Mouse (Mus musculus) left cerebral cortex, adult 2 months (tissue): ENCODE results near the gene Itgb1. TPM values are rescaled to one million over a fixed set of nuclear protein-coding genes. Genes with fewer than 3 reads are reported as not detected.

Experiments used
- DNase-seq, 2 experiments: peaks; one replicate each; pipeline ENCODE4 v3.0.0; 2021 to 2022; ENCODE audit warnings: low spot score in 2 of 2, mixed read lengths in 1 of 2; ENCODE audit errors: extremely low spot score in 1 of 2
- H3K27ac ChIP-seq: fragments of 200-600 bp; 2 replicates; pipeline ENCODE4 v1.8.1; 2022
- H3K4me3 ChIP-seq: fragments of 200-600 bp; 2 replicates; pipeline ENCODE4 v1.8.1; 2022
- CTCF ChIP-seq: fragments of 200-600 bp; IDR thresholded peaks from 2 replicates; pipeline ENCODE4 v1.8.1; 2022; ENCODE audit warnings: antibody characterized with exemption, mild to moderate bottlenecking, moderate library complexity
- intact Hi-C: fragments of 180-260 bp; cut with DNase I; formaldehyde crosslinking; loops from one replicate; pipeline ENCODE4 v1.15.1; 2025
- total RNA-seq, 2 experiments: library from RNA; stranded (reverse); gene quantifications; 2 replicates each; pipeline ENCODE4 v1.2.3; 2021

The Itgb1 gene
- total RNA-seq, 2 experiments from 2014 or later, result 44.6 to 48.3 TPM

GRCm38 (mm10) chr8:128662696-128663095, 22.8 kb upstream of the Itgb1 start:
- Histone ChIP-seq H3K27ac (no peak overlapping the region), H3K4me3 (no peak overlapping the region)
- no peak for DNase-seq
- TF ChIP-seq CTCF, result no peak
- intact Hi-C loops, result no loop called here

GRCm38 (mm10) chr8:128663106-128663505, 22.3 kb upstream of the Itgb1 start:
- intact Hi-C loops, result no loop called here
- DNase-seq, result no peak
- Histone ChIP-seq H3K27ac (no peak overlapping the region), H3K4me3 (no peak overlapping the region)
- TF ChIP-seq CTCF, result no peak

- DNase-seq, result no peak
- no peak for TF ChIP-seq CTCF
Observed at GRCm38 (mm10) chr8:128666576-128667263, 18.7 kb upstream of the Itgb1 start.

GRCm38 (mm10) chr8:128671813-128672212, 13.6 kb upstream of the Itgb1 start:
- no peak for DNase-seq
- Histone ChIP-seq H3K4me3 (no peak overlapping the region), H3K27ac (no peak overlapping the region)
- intact Hi-C loops, result no loop called here
- TF ChIP-seq CTCF, result no peak

More at GRCm38 (mm10) chr8:128666576-128667263, 18.7 kb upstream of the Itgb1 start:
- intact Hi-C loops, result no loop called here
- H3K27ac ChIP-seq, result no peak overlapping the region
- H3K4me3 ChIP-seq, result no peak overlapping the region

- intact Hi-C loops, result no loop called here
- TF ChIP-seq CTCF, result no peak
- no peak for DNase-seq
- Histone ChIP-seq H3K27ac (0 out of 2 replicates have a peak overlapping the region, but pooled peaks have one; percentile 42), H3K4me3 (no peak overlapping the region)
Observed at GRCm38 (mm10) chr8:128672441-128672840, 13.0 kb upstream of the Itgb1 start.

GRCm38 (mm10) chr8:128672950-128673349, 12.5 kb upstream of the Itgb1 start:
- no peak for DNase-seq

GRCm38 (mm10) chr8:128675848-128676629, 9.4 kb upstream of the Itgb1 start:
- no peak for TF ChIP-seq CTCF
- Histone ChIP-seq H3K4me3 (no peak overlapping the region), H3K27ac (no peak overlapping the region)
- intact Hi-C loops, result no loop called here
- no peak for DNase-seq

More at GRCm38 (mm10) chr8:128672950-128673349, 12.5 kb upstream of the Itgb1 start:
- Histone ChIP-seq H3K4me3 (no peak overlapping the region), H3K27ac (no peak overlapping the region)
- intact Hi-C loops, result no loop called here
- no peak for TF ChIP-seq CTCF

GRCm38 (mm10) chr8:128679909-128680308, 5.5 kb upstream of the Itgb1 start:
- DNase-seq, result peak in 1 of 2 experiments; percentile 19
- TF ChIP-seq CTCF, result no peak
- peak overlapping the region; percentile 36; the same call in 1 of the 2 replicates for H3K27ac ChIP-seq
- intact Hi-C loops, result no loop called here
- no peak overlapping the region for H3K4me3 ChIP-seq

- TF ChIP-seq CTCF, result no peak
- intact Hi-C loops, result no loop called here
- Histone ChIP-seq H3K27ac (peak overlapping the region; percentile 36; the same call in 1 of the 2 replicates), H3K4me3 (no peak overlapping the region)
- DNase-seq, result no peak
Observed at GRCm38 (mm10) chr8:128680548-128681325, 4.7 kb upstream of the Itgb1 start.

- no peak for DNase-seq
- Histone ChIP-seq H3K4me3 (no peak overlapping the region), H3K27ac (no peak overlapping the region)
- intact Hi-C loops, result no loop called here
- no peak for TF ChIP-seq CTCF
Observed at GRCm38 (mm10) chr8:128681970-128682369, 3.5 kb upstream of the Itgb1 start.

GRCm38 (mm10) chr8:128684609-128685506, 596 bp upstream of the Itgb1 start:
- DNase-seq, result no peak
- H3K27ac ChIP-seq, result peak overlapping the region; percentile 99
- no peak for TF ChIP-seq CTCF
- H3K4me3 ChIP-seq, result peak overlapping the region; percentile 96
- intact Hi-C loops, result loop anchor here (2.0 kb wide), 1 partner anchor 32 kb away; no protein-coding TSS in a partner anchor
